Mouse (Mus musculus) cerebellum, postnatal 25 days (tissue): ENCODE results near the gene Zfp106.
"Not testable (repeated sequence)": the region's sequence is repeated elsewhere in the genome, so short reads cannot be mapped to it uniquely, and the experiment has no call there.

Source experiments
- DNase-seq, 2 experiments: peaks; one replicate each; pipeline ENCODE4 v3.0.0; 2021; ENCODE audit warnings: mixed read lengths in 2 of 2

Gene Zfp106

GRCm38 (mm10) chr2:120563235-120563990 lies at the start of gene Zfp106:
Gene Zfp106 (minus strand): TSS chr2:120563843.
- DNase-seq: peak; percentile 88 to 92

- DNase-seq: peak; percentile 94
These were observed 45.4 kb upstream of the Zfp106 start, which contains the start of the genes Haus2 and Lrrc57 for GRCm38 (mm10) chr2:120608830-120609723. Gene Haus2 (plus strand): TSS chr2:120609383. Gene Lrrc57 (minus strand): TSS chr2:120609520.

- DNase-seq: no peak
These were observed 42.5 kb upstream of the Zfp106 start for GRCm38 (mm10) chr2:120606021-120606690.

- no peak for DNase-seq
These were observed 35.9 kb upstream of the Zfp106 start for GRCm38 (mm10) chr2:120599506-120599905.

- DNase-seq: no peak
These were observed 34.1 kb upstream of the Zfp106 start for GRCm38 (mm10) chr2:120597734-120598133.

- no peak for DNase-seq
These were observed 28.6 kb upstream of the Zfp106 start for GRCm38 (mm10) chr2:120592227-120592626.

GRCm38 (mm10) chr2:120589759-120590158 lies 26.1 kb upstream of the Zfp106 start:
- no peak for DNase-seq

GRCm38 (mm10) chr2:120578286-120578685 lies 14.6 kb upstream of the Zfp106 start:
- DNase-seq: no peak

GRCm38 (mm10) chr2:120577799-120578198 lies 14.2 kb upstream of the Zfp106 start:
- no peak for DNase-seq

GRCm38 (mm10) chr2:120575978-120576377 lies 12.3 kb upstream of the Zfp106 start:
- DNase-seq: no peak

GRCm38 (mm10) chr2:120575121-120575520 lies 11.5 kb upstream of the Zfp106 start:
- no peak for DNase-seq

GRCm38 (mm10) chr2:120572161-120572560 lies 8.5 kb upstream of the Zfp106 start:
- DNase-seq: not testable (repeated sequence)

- DNase-seq: no peak
These were observed 7.4 kb upstream of the Zfp106 start for GRCm38 (mm10) chr2:120571081-120571480.

GRCm38 (mm10) chr2:120567798-120568320 lies 4.2 kb upstream of the Zfp106 start:
- DNase-seq: no peak

- peak; percentile 96 to 98 for DNase-seq
These were observed 3.5 kb upstream of the Zfp106 start, which contains the start of gene Snap23 for GRCm38 (mm10) chr2:120566886-120567797. Gene Snap23 (plus strand): TSS chr2:120567671.

- no peak for DNase-seq
These were observed 1.7 kb upstream of the Zfp106 start for GRCm38 (mm10) chr2:120565363-120565762.

- DNase-seq: not testable (repeated sequence)
These were observed 1.0 kb upstream of the Zfp106 start for GRCm38 (mm10) chr2:120564548-120565188.

- no peak for DNase-seq
These were observed 796 bp downstream of the Zfp106 start for GRCm38 (mm10) chr2:120562859-120563234.

GRCm38 (mm10) chr2:120561524-120561923 lies 2.1 kb downstream of the Zfp106 start:
- no peak for DNase-seq

GRCm38 (mm10) chr2:120558813-120559212 lies 4.8 kb downstream of the Zfp106 start:
- no peak for DNase-seq

- no peak for DNase-seq
These were observed 6.8 kb downstream of the Zfp106 start for GRCm38 (mm10) chr2:120556868-120557267.
